Mouse (Mus musculus): Measurements from ENCODE around the gene Casq2. TPM values are rescaled to one million over a fixed set of nuclear protein-coding genes. Genes with fewer than 3 reads are reported as not detected.
"Not testable (repeated sequence)": the region's sequence is repeated elsewhere in the genome, so short reads cannot be mapped to it uniquely, and the experiment has no call there.

Casq2 gene
- total and polyA plus RNA-seq, 3 experiments = not detected

DNA sequence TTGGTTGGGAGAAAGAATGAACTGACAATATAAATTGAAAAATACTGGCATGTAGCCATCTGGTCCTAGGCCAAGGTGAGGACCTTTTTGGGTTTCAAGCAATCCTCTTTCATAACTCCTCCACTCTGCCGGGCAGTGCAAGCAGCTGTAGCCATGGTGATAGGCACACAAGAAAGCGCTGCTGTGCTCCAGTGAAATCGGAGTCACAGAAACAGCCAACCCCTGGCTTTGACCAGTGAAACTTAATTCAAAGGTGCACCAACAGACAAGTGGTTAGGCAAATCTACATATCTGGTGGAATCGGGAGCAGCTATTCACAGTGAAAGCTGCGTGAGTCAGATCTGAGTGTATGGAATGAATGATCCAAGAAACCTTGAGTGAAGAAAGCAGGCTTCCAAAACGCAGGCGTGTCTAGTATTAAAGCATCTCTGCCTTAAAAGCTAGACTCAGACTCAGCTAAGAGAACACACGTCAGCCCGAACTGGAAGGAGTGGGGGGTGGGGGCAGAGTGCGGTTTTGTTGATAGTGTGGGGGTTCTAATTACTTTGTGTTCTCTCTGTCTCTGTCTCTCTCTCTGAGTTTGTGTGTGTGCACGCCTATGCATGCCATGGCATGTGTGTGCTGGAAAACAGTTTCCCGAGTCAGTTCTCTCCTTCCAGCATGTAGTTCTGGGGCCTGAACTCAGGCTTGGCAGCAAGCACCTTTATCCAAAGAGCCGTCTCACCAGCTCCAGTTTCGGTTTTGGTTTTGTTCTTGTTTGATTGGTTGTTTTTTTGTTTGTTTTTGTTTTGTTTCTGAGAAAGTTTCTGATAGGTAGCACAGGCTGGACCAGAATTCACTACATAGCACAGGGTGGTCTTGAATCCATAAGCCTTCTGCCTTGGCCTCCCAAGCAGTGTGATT lies 73.5 kb downstream of the Casq2 start:
- TF ChIP-seq SMC3 (IDR thresholded peaks at IDR 0.05; ENCODE audit: low read depth, low read length) (no peak), RAD21 (IDR thresholded peaks at IDR 0.05; ENCODE audit: low read depth, low read length) (no peak), ZKSCAN1 (IDR thresholded peaks at IDR 0.05; ENCODE audit: low read depth, low read length) (no peak), KAT2A (conservative IDR thresholded peaks at IDR 0.05; ENCODE audit: low read depth, low read length) (no peak), CTCF (IDR thresholded peaks at IDR 0.05 in 2 of 3, conservative IDR thresholded peaks at IDR 0.05 in 1 of 3; ENCODE audit: control insufficient read depth in 1 of 3, insufficient read depth in 1 of 3, low read depth in 2 of 3, low read length in 3 of 3, poor library complexity in 1 of 3, severe bottlenecking in 1 of 3) (no peak), ETS1 (IDR thresholded peaks at IDR 0.05; ENCODE audit: low read depth, low read length) (no peak), MXI1 (IDR thresholded peaks at IDR 0.05; ENCODE audit: low read depth, low read length) (no peak), TCF12 (IDR thresholded peaks at IDR 0.05; ENCODE audit: low read depth, low read length) (no peak), ZC3H11A (IDR thresholded peaks at IDR 0.05; ENCODE audit: low read depth, low read length) (no peak), TBP (IDR thresholded peaks at IDR 0.05; ENCODE audit: low read depth, low read length) (no peak), MAX (IDR thresholded peaks at IDR 0.05; ENCODE audit: low read length) (no peak), TAL1 (IDR thresholded peaks at IDR 0.05; ENCODE audit: low read length) (no peak), GATA1 (IDR thresholded peaks at IDR 0.05; ENCODE audit: low read depth, low read length) (no peak), EP300 (IDR thresholded peaks at IDR 0.05; ENCODE audit: low read depth in 1 of 2, low read length in 2 of 2) (no peak), MEF2A (IDR thresholded peaks at IDR 0.05; ENCODE audit: extremely low read depth, insufficient replicate concordance, low read depth, low read length, poor library complexity, severe bottlenecking) (no peak), MYC (IDR thresholded peaks at IDR 0.05; ENCODE audit: low read depth, low read length) (no peak), POLR2AphosphoS2 (IDR thresholded peaks at IDR 0.05; ENCODE audit: low read length) (no peak), USF1 (IDR thresholded peaks at IDR 0.05; ENCODE audit: low read depth, low read length) (no peak)
- Histone ChIP-seq H3K36me3 (ENCODE audit: control insufficient read depth in 1 of 2, insufficient read depth in 2 of 2, low read length in 2 of 2) (peaks cover 0 to 17% of the 10 kb centered on the region in 2 experiments; a peak in 2 of 4 replicates), H3K4me3 (ENCODE audit: control insufficient read depth in 1 of 2, insufficient read depth in 1 of 2, low read depth in 2 of 2, low read length in 2 of 2) (no peak overlapping the region), H3K4me1 (ENCODE audit: control insufficient read depth in 1 of 2, insufficient read depth in 2 of 2, low read length in 2 of 2) (peaks cover 6 to 13% of the 10 kb centered on the region in 2 experiments), H3K9ac (ENCODE audit: control insufficient read depth, low read depth, low read length, poor library complexity, severe bottlenecking) (no peak overlapping the region), H3K9me3 (replicated peaks; ENCODE audit: insufficient read depth, low read length) (no peaks in the 10 kb centered on the region), H3K27ac (ENCODE audit: control insufficient read depth, low read depth, low read length) (no peak overlapping the region), H3K79me2 (ENCODE audit: control insufficient read depth, insufficient read depth, low read length, poor library complexity) (no peaks in the 10 kb centered on the region), H3K27me3 (ENCODE audit: control insufficient read depth in 1 of 2, insufficient read depth in 2 of 2, low read length in 2 of 2) (no peaks in the 10 kb centered on the region)
- DNase-seq (ENCODE audit: low read depth, low spot score) = no peak

DNA sequence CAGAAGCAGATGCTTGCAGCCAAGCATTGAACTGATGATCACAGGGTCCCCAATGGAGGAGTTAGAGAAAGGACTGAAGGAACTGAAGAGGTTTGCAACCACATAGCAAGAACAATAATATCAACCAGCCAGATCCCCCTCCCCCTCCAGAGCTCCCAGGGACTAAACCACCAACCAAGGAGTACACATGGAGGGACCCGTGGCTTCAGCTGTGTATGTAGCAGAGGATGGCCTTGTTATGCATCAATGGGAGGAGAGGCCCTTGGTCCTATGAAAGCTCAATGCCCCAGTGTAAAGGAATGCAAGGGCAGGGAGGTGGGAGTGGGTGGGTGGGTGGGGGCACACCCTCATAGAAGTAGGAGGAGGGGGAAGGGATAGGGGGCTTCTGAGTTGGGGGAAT lies 77.6 kb downstream of the Casq2 start:
- not testable (repeated sequence) for H3K79me2 ChIP-seq (ENCODE audit: control insufficient read depth, insufficient read depth, low read length, poor library complexity); H3K27ac ChIP-seq (ENCODE audit: control insufficient read depth, low read depth, low read length); H3K9me3 ChIP-seq (replicated peaks; ENCODE audit: insufficient read depth, low read length); DNase-seq (ENCODE audit: low read depth, low spot score); H3K4me3 ChIP-seq (ENCODE audit: control insufficient read depth in 1 of 2, insufficient read depth in 1 of 2, low read depth in 2 of 2, low read length in 2 of 2); H3K9ac ChIP-seq (ENCODE audit: control insufficient read depth, low read depth, low read length, poor library complexity, severe bottlenecking); H3K27me3 ChIP-seq (ENCODE audit: control insufficient read depth in 1 of 2, insufficient read depth in 2 of 2, low read length in 2 of 2)
- Histone ChIP-seq H3K36me3 (ENCODE audit: control insufficient read depth in 1 of 2, insufficient read depth in 2 of 2, low read length in 2 of 2) (peaks cover 0 to 41% of the 10 kb centered on the region in 2 experiments; a peak in 2 of 4 replicates), H3K4me1 (ENCODE audit: control insufficient read depth in 1 of 2, insufficient read depth in 2 of 2, low read length in 2 of 2) (peaks cover 9 to 37% of the 10 kb centered on the region in 2 experiments)

Measured in MEL (cell line).